ENCODE assay signal across 23 mouse cellular contexts in genomic region chr5:38628023-38628422, GRCm38 (mm10). TPM values are rescaled to one million over a fixed set of nuclear protein-coding genes. Genes with fewer than 3 reads are reported as not detected.
DNase-seq lines count a peak whose midpoint lies in the region; ATAC-seq and TF ChIP-seq lines count a peak whose summit lies in the region.
"Had no signal": no experiment of that assay in that cellular context is flagged by ENCODE, and none has a peak within 500 bp of the region (broad histone marks: within the 10 kb centered on the region; RNA-seq: fewer than 3 reads in every experiment).

No protein-coding gene starts in this region.

- no peak overlapping the region for H3K9ac ChIP-seq in forebrain, embryonic 11.5 days (ENCODE audit: low read length)
- no peak overlapping the region for H3K9ac ChIP-seq in lung, embryonic 14.5 days
- no peak overlapping the region for H3K9ac ChIP-seq in lung, postnatal 0 days (replicated peaks; ENCODE audit: low read depth)
- H3K9ac ChIP-seq in limb, embryonic 12.5 days (replicated peaks) = no peak overlapping the region
- H3K9ac ChIP-seq: forebrain, embryonic 12.5 days; hindbrain, embryonic 13.5 days had no signal

- 57% methylated on average over 2 of the region's 2 CpGs for WGBS in forebrain, embryonic 10.5 days
- 57% methylated on average over 2 of the region's 2 CpGs for WGBS in forebrain, embryonic 11.5 days
- WGBS in lung, embryonic 14.5 days = 34% methylated on average over 2 of the region's 2 CpGs
- WGBS in lung, postnatal 0 days = 30% methylated on average over 2 of the region's 2 CpGs
- 58% methylated on average over 2 of the region's 2 CpGs for WGBS in limb, embryonic 12.5 days

- no peak overlapping the region for H3K4me3 ChIP-seq in forebrain, embryonic 10.5 days
- H3K4me3 ChIP-seq in forebrain, embryonic 11.5 days (ENCODE audit: low read depth, low read length) = no peak overlapping the region
- H3K4me3 ChIP-seq in lung, embryonic 14.5 days (ENCODE audit: low read depth, low read length) = no peak overlapping the region
- no peak overlapping the region for H3K4me3 ChIP-seq in lung, postnatal 0 days (ENCODE audit: low read depth, low read length)
- H3K4me3 ChIP-seq in limb, embryonic 12.5 days (replicated peaks) = no peak overlapping the region
- H3K4me3 ChIP-seq: erythroblast, embryonic 14.5 days; forebrain, embryonic 12.5 days; heart, embryonic 10.5 days; hindbrain, embryonic 13.5 days had no signal

- no peak for ATAC-seq in forebrain, embryonic 11.5 days (replicated peaks; ENCODE audit: low FRiP score)
- peak; percentile 21; the same call in 1 of the 2 replicates for ATAC-seq in lung, embryonic 14.5 days (ENCODE audit: insufficient read depth)
- no peak for ATAC-seq in lung, postnatal 0 days
- no peak; the same call in 1 of the 2 replicates for ATAC-seq in limb, embryonic 12.5 days (ENCODE audit: insufficient number of reproducible peaks, insufficient read depth, low FRiP score, low TSS enrichment, low read depth)
- ATAC-seq: forebrain, embryonic 16.5 days; hindbrain, postnatal 0 days had no signal

- peaks cover 7% of the 10 kb centered on the region for H3K4me1 ChIP-seq in forebrain, embryonic 10.5 days
- H3K4me1 ChIP-seq in forebrain, embryonic 11.5 days (replicated peaks; ENCODE audit: control insufficient read depth, insufficient read depth, low read length) = no peaks in the 10 kb centered on the region
- no peaks in the 10 kb centered on the region for H3K4me1 ChIP-seq in lung, embryonic 14.5 days (ENCODE audit: insufficient read depth)
- no peaks in the 10 kb centered on the region for H3K4me1 ChIP-seq in lung, postnatal 0 days (ENCODE audit: insufficient read depth, low read depth, low read length)
- peaks cover 13% of the 10 kb centered on the region for H3K4me1 ChIP-seq in limb, embryonic 12.5 days (replicated peaks)
- H3K4me1 ChIP-seq: forebrain, embryonic 12.5 days; hindbrain, embryonic 13.5 days had no signal

- H3K27ac ChIP-seq in forebrain, embryonic 10.5 days = peak overlapping the region; percentile 46; the same call in 1 of the 2 replicates
- H3K27ac ChIP-seq in forebrain, embryonic 11.5 days (ENCODE audit: low read depth, low read length) = no peak overlapping the region
- H3K27ac ChIP-seq in lung, embryonic 14.5 days (ENCODE audit: low read depth) = no peak overlapping the region
- no peak overlapping the region for H3K27ac ChIP-seq in lung, postnatal 0 days (ENCODE audit: low read length)
- H3K27ac ChIP-seq in limb, embryonic 12.5 days = peak overlapping the region; percentile 30; the same call in 1 of the 2 replicates
- H3K27ac ChIP-seq: forebrain, embryonic 12.5 days; heart, embryonic 10.5 days; hindbrain, embryonic 13.5 days; hindbrain, postnatal 0 days had no signal

- DNase-seq in forebrain, embryonic 10.5 days (ENCODE audit: extremely low spot score, low spot score) = no peak
- no peak for DNase-seq in forebrain, embryonic 11.5 days (ENCODE audit: low spot score)
- no peak for DNase-seq in lung, embryonic 14.5 days
- no peak for DNase-seq in lung, postnatal 0 days (ENCODE audit: low spot score)
- DNase-seq in ZHBTc4 (ENCODE audit: low read depth, low spot score) = peak; percentile 60
- DNase-seq in cerebellum, adult 9-11 months = no peak
- DNase-seq in left cerebral cortex, postnatal 10 days (ENCODE audit: extremely low spot score in 1 of 2, low spot score in 2 of 2) = no peak
- DNase-seq: adrenal gland, postnatal 10 days; cerebellum, adult 11-12 months; cerebellum, adult 9-10 months; cerebellum, postnatal 36 days; gastrocnemius, postnatal 14 days; heart, adult 18-20 months; heart, postnatal 14 days; kidney, adult 11 months had no signal

- no peak overlapping the region for H3K4me2 ChIP-seq in forebrain, embryonic 11.5 days (ENCODE audit: low read depth, low read length, severe bottlenecking)
- H3K4me2 ChIP-seq in lung, embryonic 14.5 days = no peak overlapping the region
- no peak overlapping the region for H3K4me2 ChIP-seq in lung, postnatal 0 days (replicated peaks; ENCODE audit: low read depth, low read length)
- H3K4me2 ChIP-seq in limb, embryonic 12.5 days = no peak overlapping the region
- H3K4me2 ChIP-seq: forebrain, embryonic 12.5 days; hindbrain, embryonic 13.5 days had no signal

- TF ChIP-seq EP300 in lung, postnatal 0 days (IDR thresholded peaks at IDR 0.05) = no peak

- TF ChIP-seq CTCF in lung, embryonic 14.5 days (IDR thresholded peaks at IDR 0.05; ENCODE audit: low read depth) = no peak
- TF ChIP-seq CTCF in lung, postnatal 0 days (IDR thresholded peaks at IDR 0.05) = no peak

- H3K27me3 ChIP-seq in forebrain, embryonic 10.5 days (ENCODE audit: poor library complexity, severe bottlenecking) = no peaks in the 10 kb centered on the region
- H3K27me3 ChIP-seq in forebrain, embryonic 11.5 days (ENCODE audit: control insufficient read depth, insufficient read depth, low read length) = no peaks in the 10 kb centered on the region
- no peaks in the 10 kb centered on the region for H3K27me3 ChIP-seq in lung, embryonic 14.5 days (ENCODE audit: insufficient read depth, low read length)
- H3K27me3 ChIP-seq in lung, postnatal 0 days (replicated peaks; ENCODE audit: insufficient read depth, low read length) = no peaks in the 10 kb centered on the region
- no peaks in the 10 kb centered on the region for H3K27me3 ChIP-seq in limb, embryonic 12.5 days
- H3K27me3 ChIP-seq: CH12.LX; forebrain, embryonic 12.5 days; hindbrain, embryonic 13.5 days had no signal

- no peaks in the 10 kb centered on the region; the same call in 1 of the 2 replicates for H3K9me3 ChIP-seq in forebrain, embryonic 10.5 days
- no peaks in the 10 kb centered on the region for H3K9me3 ChIP-seq in forebrain, embryonic 11.5 days (ENCODE audit: control insufficient read depth, low read length)
- no peaks in the 10 kb centered on the region; the same call in 1 of the 2 replicates for H3K9me3 ChIP-seq in lung, embryonic 14.5 days (ENCODE audit: low read depth, low read length)
- no peaks in the 10 kb centered on the region for H3K9me3 ChIP-seq in lung, postnatal 0 days (ENCODE audit: low read length)
- peaks cover 5% of the 10 kb centered on the region; the same call in 1 of the 2 replicates for H3K9me3 ChIP-seq in limb, embryonic 12.5 days
- H3K9me3 ChIP-seq: forebrain, embryonic 12.5 days; heart, embryonic 10.5 days; hindbrain, embryonic 13.5 days had no signal

- no peaks in the 10 kb centered on the region for H3K36me3 ChIP-seq in forebrain, embryonic 10.5 days (replicated peaks)
- H3K36me3 ChIP-seq in forebrain, embryonic 11.5 days (ENCODE audit: control insufficient read depth, insufficient read depth, low read length) = no peaks in the 10 kb centered on the region
- no peaks in the 10 kb centered on the region for H3K36me3 ChIP-seq in lung, embryonic 14.5 days (ENCODE audit: insufficient read depth)
- no peaks in the 10 kb centered on the region for H3K36me3 ChIP-seq in lung, postnatal 0 days (ENCODE audit: insufficient read depth, low read length)
- no peaks in the 10 kb centered on the region for H3K36me3 ChIP-seq in limb, embryonic 12.5 days
- H3K36me3 ChIP-seq: forebrain, embryonic 12.5 days; heart, embryonic 10.5 days; hindbrain, embryonic 13.5 days had no signal

- intact Hi-C loops in left cerebral cortex, postnatal 10 days (cut with DNase I) = no loop called here

RNA-seq across cellular contexts. Expression of gene Zfp518b, which starts 56.6 kb away (rescaled TPM):
- polyA plus RNA-seq in forebrain, embryonic 10.5 days (2016; fragmentation: Nextera tagmentation; extraction: Ambion mirVana) = 42.0 and 43.4 TPM in 2 replicates
- polyA plus RNA-seq in forebrain, embryonic 11.5 days (2014; fragmentation: Nextera tagmentation; extraction: Ambion mirVana) = 40.9 and 41.4 TPM in 2 replicates
- polyA plus RNA-seq in lung, embryonic 14.5 days (2014; fragmentation: Nextera tagmentation; extraction: Ambion mirVana) = 22.7 and 25.4 TPM in 2 replicates
- 2.9 and 4.9 TPM in 2 replicates for polyA plus RNA-seq in lung, postnatal 0 days (2015; fragmentation: Nextera tagmentation; extraction: Ambion mirVana)
- polyA plus RNA-seq in limb, embryonic 12.5 days (2016; fragmentation: Nextera tagmentation; extraction: Ambion mirVana) = 35.0 and 38.3 TPM in 2 replicates
- 10 to 100 TPM; 19.4 to 26.1 TPM for total RNA-seq in left cerebral cortex, postnatal 10 days (2021)
- total RNA-seq: CH12.LX had no signal

Comparison
In these comparisons a context has a peak if more than half of its experiments do, and no peak if none do; other contexts are left out.
1. H3K27ac ChIP-seq: peak in forebrain, embryonic 10.5 days (single experiment) and limb, embryonic 12.5 days (single experiment); none in forebrain, embryonic 11.5 days (single experiment), lung, embryonic 14.5 days (single experiment) and lung, postnatal 0 days (single experiment).